Mouse (Mus musculus): Measurements from ENCODE around the gene Tedc1.

Tedc1 gene

GRCm38 (mm10) chr12:113139908-113140615, 16.2 kb upstream of the Tedc1 start, which contains the start of gene Crip2:
Gene Crip2, plus strand, starts transcription at chr12:113140236.
- DNase-seq = peak; percentile 94

GRCm38 (mm10) chr12:113140616-113141411, 15.4 kb upstream of the Tedc1 start:
- peak; percentile 61 for DNase-seq

- peak; percentile 77 for DNase-seq
Measured at GRCm38 (mm10) chr12:113141531-113141973, 14.7 kb upstream of the Tedc1 start.

GRCm38 (mm10) chr12:113142021-113142975, 13.9 kb upstream of the Tedc1 start:
- peak; percentile 91 for DNase-seq

- DNase-seq = peak; percentile 42
Measured at GRCm38 (mm10) chr12:113143164-113143563, 13.1 kb upstream of the Tedc1 start.

GRCm38 (mm10) chr12:113144001-113144756, 12.0 kb upstream of the Tedc1 start:
- peak; percentile 64 for DNase-seq

GRCm38 (mm10) chr12:113144886-113145285, 11.3 kb upstream of the Tedc1 start:
- peak; percentile 18 for DNase-seq

GRCm38 (mm10) chr12:113145591-113145990, 10.6 kb upstream of the Tedc1 start:
- no peak for DNase-seq

GRCm38 (mm10) chr12:113146112-113147057, 9.8 kb upstream of the Tedc1 start, which contains the start of gene Crip1:
Gene Crip1, plus strand, starts transcription at chr12:113146316.
- DNase-seq = peak; percentile 89

GRCm38 (mm10) chr12:113147481-113147880, 8.7 kb upstream of the Tedc1 start:
- peak; percentile 35 for DNase-seq

- DNase-seq = peak; percentile 61
Measured at GRCm38 (mm10) chr12:113148381-113149035, 7.7 kb upstream of the Tedc1 start.

GRCm38 (mm10) chr12:113149341-113149740, 6.9 kb upstream of the Tedc1 start:
- DNase-seq = peak; percentile 73

GRCm38 (mm10) chr12:113149896-113150295, 6.3 kb upstream of the Tedc1 start:
- no peak for DNase-seq

GRCm38 (mm10) chr12:113150591-113150990, 5.6 kb upstream of the Tedc1 start:
- DNase-seq = no peak

GRCm38 (mm10) chr12:113151046-113151445, 5.2 kb upstream of the Tedc1 start:
- peak; percentile 50 for DNase-seq

GRCm38 (mm10) chr12:113151661-113152271, 4.5 kb upstream of the Tedc1 start:
- DNase-seq = peak; percentile 70

- peak; percentile 45 for DNase-seq
Measured at GRCm38 (mm10) chr12:113152272-113152661, 4.0 kb upstream of the Tedc1 start.

- no peak for DNase-seq
Measured at GRCm38 (mm10) chr12:113152991-113153525, 3.2 kb upstream of the Tedc1 start.

- no peak for DNase-seq
Measured at GRCm38 (mm10) chr12:113153971-113154370, 2.2 kb upstream of the Tedc1 start.

Measured in kidney, postnatal 10 days (tissue).